Mouse (Mus musculus) monocyte, adult 5-6 weeks (primary cell): ENCODE data around the gene BC005624. TPM values are rescaled to one million over a fixed set of nuclear protein-coding genes. Genes with fewer than 3 reads are reported as not detected.
"Not testable (repeated sequence)": the region's sequence is repeated elsewhere in the genome, so short reads cannot be mapped to it uniquely, and the experiment has no call there.

ENCODE experiments used
- ATAC-seq: fragments of 153-309, 156-312 bp; replicated peaks from 2 replicates; pipeline ENCODE4 v1.8.0; 2017; ENCODE audit warnings: mild to moderate bottlenecking; ENCODE audit not compliant: low TSS enrichment, insufficient number of reproducible peaks, severe bottlenecking, poor library complexity, low FRiP score
- total RNA-seq: library from RNA; stranded (forward); fragments of 200-1000, 200-491, 200-594 nt; gene quantifications from 3 replicates; pipeline ENCODE4 v1.2.3, GENCODE M21; 2017

BC005624 gene
- total RNA-seq, 1 experiment from 2014 or later, result 141 TPM

GRCm38 (mm10) chr2:30933917-30934450 is 48.0 kb downstream of the BC005624 start:
- peak; percentile 69 for ATAC-seq

GRCm38 (mm10) chr2:30933032-30933431 is 49.0 kb downstream of the BC005624 start:
- ATAC-seq, result no peak

- no peak for ATAC-seq
These were observed 50.1 kb downstream of the BC005624 start for GRCm38 (mm10) chr2:30931922-30932321.

GRCm38 (mm10) chr2:30930846-30931245 is 51.2 kb downstream of the BC005624 start:
- not testable (repeated sequence) for ATAC-seq

GRCm38 (mm10) chr2:30929483-30930045 is 52.4 kb downstream of the BC005624 start, which contains the start of gene Ptges:
Gene Ptges (minus strand): TSS chr2:30929863.
- ATAC-seq, result peak; percentile 25

GRCm38 (mm10) chr2:30928893-30929482 is 53.0 kb downstream of the BC005624 start:
- peak; percentile 88 for ATAC-seq

- ATAC-seq, result peak; percentile 68
These were observed 54.0 kb downstream of the BC005624 start for GRCm38 (mm10) chr2:30927844-30928628.

- no peak for ATAC-seq
These were observed 54.7 kb downstream of the BC005624 start for GRCm38 (mm10) chr2:30927151-30927781.

- no peak for ATAC-seq
These were observed 55.6 kb downstream of the BC005624 start for GRCm38 (mm10) chr2:30926381-30926780.

- ATAC-seq, result no peak
These were observed 56.8 kb downstream of the BC005624 start for GRCm38 (mm10) chr2:30925181-30925580.

- no peak for ATAC-seq
These were observed 58.9 kb downstream of the BC005624 start for GRCm38 (mm10) chr2:30923099-30923498.

Other genes with a start within 250 kb of the BC005624 start
- gene 1700001O22Rik, start 178.5 kb downstream of the BC005624 start, total RNA-seq, result 0.68 TPM in 1 of 3 replicates, not detected in the others
- 7.1 to 15.9 TPM (median 9.9 TPM) in 3 replicates for gene Ntmt1, start 174.4 kb downstream of the BC005624 start, total RNA-seq
- 20.4 to 45.6 TPM (median 27.7 TPM) in 3 replicates for gene Asb6, start 151.9 kb downstream of the BC005624 start, total RNA-seq
- gene Prrx2, start 147.2 kb downstream of the BC005624 start, total RNA-seq, result not detected in 3 replicates
- 0.10 to 4.4 TPM (median 0.11 TPM) in 3 replicates for gene Ptges, start 52.3 kb downstream of the BC005624 start, total RNA-seq
- gene Tor1b, start 29.2 kb downstream of the BC005624 start, total RNA-seq, result 36.4 to 42.7 TPM (median 42.4 TPM) in 3 replicates
- gene Tor1a, start 14.3 kb downstream of the BC005624 start, total RNA-seq, result 78.8 to 178 TPM (median 108 TPM) in 3 replicates
- gene Usp20, start 78 bp upstream of the BC005624 start, total RNA-seq, result 2.2 to 10.4 TPM (median 3.5 TPM) in 3 replicates
- 39.1 to 101 TPM (median 67.2 TPM) in 3 replicates for gene Fnbp1, start 159.8 kb upstream of the BC005624 start, total RNA-seq
- gene Gpr107, start 170.1 kb upstream of the BC005624 start, total RNA-seq, result 31.3 to 44.8 TPM (median 35.7 TPM) in 3 replicates